Mouse (Mus musculus) urinary bladder, postnatal 4 days (tissue): ENCODE measurements around the gene Rem1.

Experiments
- DNase-seq, 2 experiments: peaks; one replicate each; pipeline ENCODE4 v3.0.0; 2021 to 2022; ENCODE audit warnings: low spot score in 2 of 2

The Rem1 gene

DNA sequence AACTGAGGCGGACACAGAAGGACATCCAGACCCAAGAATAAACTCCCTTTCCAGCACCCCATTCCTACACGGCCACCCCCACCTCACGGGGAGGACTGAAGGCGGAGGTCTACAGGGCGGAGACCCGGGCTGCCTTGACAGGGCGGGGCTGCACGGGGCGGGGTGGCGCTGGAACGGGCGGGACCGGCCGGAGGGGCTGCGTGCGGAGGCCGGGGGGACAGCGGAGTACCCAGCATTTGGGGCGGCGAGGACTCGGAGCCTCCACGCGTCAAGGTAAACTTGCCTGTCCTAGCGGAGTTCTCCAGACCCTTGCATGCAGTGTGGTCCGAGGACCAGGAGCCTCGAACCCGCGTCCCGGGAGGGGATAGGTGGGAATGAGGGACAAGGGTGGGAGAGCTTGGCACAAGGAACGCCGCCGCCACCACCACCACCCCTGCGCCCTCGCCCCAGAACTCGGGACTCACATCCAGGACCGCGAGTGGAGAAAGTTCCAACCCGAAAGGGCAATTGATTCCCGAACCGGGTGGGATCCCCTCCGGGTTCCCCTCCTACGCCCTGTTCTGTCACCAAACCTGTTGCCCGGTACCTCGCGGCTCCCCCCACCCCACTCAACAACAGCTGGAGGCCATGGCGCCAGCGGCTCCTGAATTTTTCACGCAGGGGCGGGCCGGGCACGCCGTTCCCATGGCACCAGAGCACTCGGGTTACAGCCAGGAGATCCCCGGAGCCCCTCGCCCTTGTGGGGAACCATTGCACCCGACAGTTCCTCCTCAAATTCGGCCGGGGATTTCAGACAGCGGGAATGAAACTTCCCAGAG lies at the start of gene Rem1:
Rem1 (plus strand) TSS at position 178 of the 818 bp plus-strand sequence.
- peak; percentile 59 to 62 for DNase-seq

GRCm38 (mm10) chr2:152580107-152580506 lies 46.6 kb upstream of the Rem1 start, which contains the start of gene Defb19:
Gene Defb19, minus strand, starts transcription at chr2:152580312.
- no peak for DNase-seq

DNA sequence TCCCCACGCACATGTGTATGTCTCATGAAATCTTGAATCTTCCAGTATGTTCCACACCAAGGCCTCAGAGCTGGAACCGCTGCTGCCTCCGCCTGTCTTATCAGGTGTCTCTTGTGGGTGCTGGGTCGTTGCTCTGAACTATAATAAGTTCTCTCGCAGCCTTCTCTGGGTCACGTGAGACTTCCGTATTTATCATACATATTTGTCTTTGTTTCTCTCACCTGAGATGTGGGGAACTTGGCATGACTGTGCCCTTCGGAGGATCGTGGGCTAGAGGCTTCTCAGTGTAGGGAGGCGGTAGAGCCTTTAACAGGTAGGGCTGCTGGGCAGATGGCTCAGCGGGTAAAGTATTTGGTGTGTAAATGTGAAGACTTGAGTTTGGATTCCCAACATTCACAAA lies 46.1 kb upstream of the Rem1 start:
- no peak for DNase-seq

DNA sequence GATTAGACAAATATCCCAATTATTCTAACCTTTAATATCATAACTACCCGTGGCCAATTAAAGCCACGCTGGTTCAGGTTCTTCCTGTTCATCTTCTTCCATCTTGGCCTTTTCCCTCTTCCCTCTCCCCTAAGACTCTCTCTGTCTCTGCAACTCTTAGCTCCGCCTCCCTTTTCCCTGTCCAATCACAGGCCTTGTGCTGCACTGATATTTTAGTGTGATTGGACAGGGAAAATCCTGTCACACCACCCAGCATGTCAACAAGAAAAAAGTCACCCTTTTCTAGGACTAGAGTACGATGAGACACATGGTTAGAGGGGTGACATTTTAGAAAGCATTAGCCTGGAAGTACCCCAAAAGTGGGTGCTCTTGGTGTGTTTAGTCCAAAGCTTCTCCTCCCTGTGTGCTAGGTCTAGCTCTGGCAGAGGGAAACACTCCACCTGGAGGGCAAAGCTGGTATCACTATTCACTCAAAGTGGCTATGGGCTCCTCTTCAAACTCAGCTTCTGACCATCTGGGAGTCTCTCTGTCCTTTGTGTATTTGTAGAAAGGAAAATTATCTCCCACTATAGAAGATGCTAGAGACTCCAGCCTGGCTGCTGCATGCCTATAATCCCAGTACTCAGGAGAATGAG lies 39.7 kb upstream of the Rem1 start:
- DNase-seq, result no peak

- no peak for DNase-seq
Observed at GRCm38 (mm10) chr2:152588450-152588849, 38.3 kb upstream of the Rem1 start.

GRCm38 (mm10) chr2:152589021-152589420 lies 37.7 kb upstream of the Rem1 start:
- DNase-seq, result no peak

GRCm38 (mm10) chr2:152599299-152599698 lies 27.5 kb upstream of the Rem1 start, which contains the start of gene Defb45:
Gene Defb45, minus strand, starts transcription at chr2:152599399.
- no peak for DNase-seq

DNA sequence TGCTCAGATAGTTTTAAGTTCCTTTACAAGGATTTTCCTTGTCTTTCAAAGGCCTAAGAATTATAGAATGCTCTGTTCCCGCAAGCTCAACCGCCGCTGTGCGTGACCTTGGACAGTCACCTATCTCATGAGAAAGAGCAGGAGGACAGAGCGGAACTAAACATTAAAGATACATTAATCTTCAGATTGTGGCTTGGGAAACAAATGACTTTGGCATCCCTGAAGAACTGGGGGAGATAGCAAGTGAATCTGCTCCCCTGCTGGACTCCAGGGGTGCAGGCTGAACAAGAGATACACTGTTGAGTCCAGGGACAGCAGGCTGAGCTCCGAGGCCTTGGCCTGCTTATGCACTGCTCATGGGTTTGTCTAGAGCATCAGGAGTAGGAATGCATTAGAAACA lies 26.7 kb upstream of the Rem1 start:
- no peak for DNase-seq

GRCm38 (mm10) chr2:152601275-152601960 lies 25.3 kb upstream of the Rem1 start:
- DNase-seq, result no peak

- DNase-seq, result peak in 1 of 2 experiments; percentile 45
Observed at GRCm38 (mm10) chr2:152604057-152604456, 22.7 kb upstream of the Rem1 start, which contains the start of gene Defb36. Gene Defb36, plus strand, starts transcription at chr2:152604327.

DNA sequence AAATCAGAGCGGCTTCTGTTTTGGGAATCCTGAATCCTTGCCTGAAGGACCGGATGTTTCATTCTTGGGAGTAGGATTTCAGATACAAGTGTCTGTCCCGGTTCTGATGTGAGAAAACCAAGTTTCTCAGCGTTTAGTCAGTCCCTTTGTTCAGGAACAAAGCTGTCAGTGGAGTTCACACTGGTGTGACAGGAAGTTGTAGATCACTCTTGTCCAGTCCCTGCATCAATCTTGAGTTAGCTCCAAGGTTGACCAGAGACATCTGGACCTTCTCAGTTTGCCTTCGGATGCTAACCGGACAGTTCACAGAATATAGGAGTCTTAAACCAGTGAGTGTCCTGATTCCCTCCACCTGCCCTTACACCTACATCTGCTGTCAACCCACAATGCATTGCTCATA lies 19.0 kb upstream of the Rem1 start:
- no peak for DNase-seq

DNA sequence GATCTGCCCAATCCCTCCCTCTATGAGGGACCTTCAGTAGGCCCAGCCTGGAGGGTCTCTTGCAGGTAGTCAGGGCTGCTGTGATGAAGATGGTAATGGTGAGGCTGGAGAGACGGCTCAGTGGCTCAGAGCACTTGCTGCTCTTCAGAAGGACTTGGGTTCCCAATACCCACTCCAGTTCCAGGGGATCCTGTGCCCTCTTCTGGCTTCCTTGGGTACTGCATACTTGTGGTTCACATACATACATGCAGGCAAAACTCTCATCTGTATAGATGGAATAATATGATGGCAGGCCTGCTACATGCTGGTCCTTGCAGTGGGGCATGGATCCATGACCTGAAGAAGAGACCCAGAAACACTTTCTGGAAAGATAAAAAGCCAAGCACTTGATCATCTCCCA lies 18.0 kb upstream of the Rem1 start:
- DNase-seq, result no peak

DNA sequence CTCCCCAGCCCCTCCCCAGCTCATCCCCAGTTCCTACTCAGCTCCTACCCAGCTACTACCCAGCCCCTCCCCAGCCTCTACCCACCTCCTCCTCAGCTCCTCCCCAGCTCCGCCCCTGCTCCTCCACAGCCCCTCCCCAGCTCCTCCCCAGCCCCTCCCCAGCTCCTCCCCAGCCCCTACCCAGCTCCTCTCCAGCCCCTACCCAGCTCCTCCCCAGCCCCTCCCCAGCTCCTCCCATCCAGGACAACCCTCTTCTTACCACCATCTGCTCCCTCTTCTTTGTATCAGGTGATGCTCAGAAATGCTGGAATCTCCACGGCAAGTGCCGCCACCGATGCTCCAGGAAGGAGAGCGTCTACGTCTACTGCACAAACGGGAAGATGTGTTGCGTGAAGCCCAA lies 14.6 kb upstream of the Rem1 start:
- DNase-seq, result no peak

DNA sequence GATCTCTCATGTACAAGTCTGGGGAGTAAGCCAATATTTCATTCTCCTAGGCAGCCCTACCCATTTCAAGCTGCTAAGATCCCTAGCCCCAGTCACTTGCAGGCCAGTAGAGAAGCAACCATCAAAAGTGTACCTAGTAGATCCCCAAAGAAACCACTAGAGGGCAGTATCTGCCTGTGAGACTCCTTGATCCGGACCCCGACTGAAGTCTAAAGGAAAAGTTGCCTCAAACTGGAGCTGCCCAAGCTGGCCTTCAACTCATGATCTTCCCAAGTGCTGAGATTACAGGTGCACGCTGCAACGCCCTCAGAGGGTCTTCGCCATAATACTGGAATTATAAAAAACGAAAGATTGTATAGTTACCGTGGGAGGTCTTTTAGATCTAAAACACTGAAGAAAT lies 11.2 kb upstream of the Rem1 start:
- no peak for DNase-seq

GRCm38 (mm10) chr2:152616470-152616869 lies 10.3 kb upstream of the Rem1 start:
- no peak for DNase-seq

DNA sequence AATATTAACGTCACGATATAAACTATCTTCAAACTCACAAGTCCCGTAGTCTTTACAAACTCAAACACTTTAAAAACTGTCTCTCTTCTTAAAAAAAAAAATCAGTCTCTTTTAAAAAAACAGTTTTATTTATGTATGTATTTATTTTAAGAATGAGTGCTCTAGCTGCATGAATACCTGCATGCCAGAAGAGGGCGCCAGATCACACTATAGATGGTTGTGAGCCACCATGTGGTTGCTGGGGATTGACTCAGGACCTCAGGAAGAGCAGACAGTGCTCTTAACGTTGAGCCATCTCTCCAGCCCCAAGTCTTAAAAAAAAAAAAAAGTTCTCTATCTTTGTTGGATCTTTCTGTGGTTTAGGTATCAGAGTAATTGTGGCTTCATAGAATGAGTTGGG lies 9.4 kb upstream of the Rem1 start:
- no peak for DNase-seq

DNA sequence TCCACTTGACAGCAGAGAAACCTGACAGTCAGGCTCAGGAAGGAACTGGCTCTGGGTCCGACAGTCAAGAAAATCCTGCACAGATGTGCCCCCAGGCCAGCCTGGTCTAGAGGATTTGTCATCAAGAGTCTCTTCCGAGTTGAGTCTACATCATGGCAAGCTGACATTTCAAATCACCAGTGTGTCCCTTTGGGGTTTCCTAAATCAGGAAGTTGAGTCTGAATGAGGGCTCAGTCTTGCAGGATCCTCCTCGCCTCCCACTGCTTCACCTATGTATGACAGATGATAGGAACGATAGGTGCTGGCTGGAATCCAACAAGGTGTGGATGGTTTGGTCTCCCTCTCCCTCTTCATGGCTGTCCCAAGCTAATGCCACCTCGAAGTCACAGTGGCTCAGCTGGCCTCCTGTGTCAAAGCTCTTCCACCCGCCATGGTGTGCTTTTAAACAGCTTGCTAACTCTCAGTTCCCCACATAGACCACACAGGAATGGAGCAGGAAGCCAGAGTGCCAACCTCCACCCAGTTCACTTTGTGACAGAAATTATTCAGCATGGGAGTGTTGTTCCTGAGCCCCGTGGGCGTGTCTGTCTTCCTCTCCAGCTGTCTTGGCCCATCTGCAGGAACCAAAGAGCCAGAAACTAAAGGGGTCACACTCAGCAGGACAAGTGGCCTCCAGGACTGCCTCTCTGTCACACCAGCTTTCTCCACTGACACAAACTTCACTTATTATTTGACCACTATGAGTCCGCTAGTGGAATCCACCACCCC lies 6.2 kb upstream of the Rem1 start:
- DNase-seq, result no peak

GRCm38 (mm10) chr2:152622151-152622550 lies 4.6 kb upstream of the Rem1 start:
- DNase-seq, result no peak

GRCm38 (mm10) chr2:152622953-152623352 lies 3.8 kb upstream of the Rem1 start, which contains the start of gene Defb25:
Gene Defb25, minus strand, starts transcription at chr2:152623053.
- DNase-seq, result no peak

DNA sequence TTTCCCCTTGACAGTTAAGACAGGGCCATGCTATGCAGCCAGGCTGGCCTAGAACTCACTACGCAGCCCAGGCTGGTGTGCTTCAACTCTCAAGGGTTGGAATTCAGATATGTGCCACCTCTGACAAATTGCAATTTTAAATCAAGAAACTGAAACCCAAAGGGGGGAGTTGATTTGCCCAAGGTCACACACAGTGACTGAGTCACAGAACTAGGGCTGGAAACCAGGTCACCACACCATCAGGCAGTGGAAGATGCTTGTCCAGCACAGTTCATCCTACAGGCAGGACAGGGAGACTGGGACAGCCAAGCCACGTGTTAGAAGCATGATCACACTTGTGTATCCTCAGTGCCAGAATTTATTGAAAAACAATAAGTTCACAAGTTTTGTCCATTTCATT lies 2.2 kb upstream of the Rem1 start:
- DNase-seq, result no peak

DNA sequence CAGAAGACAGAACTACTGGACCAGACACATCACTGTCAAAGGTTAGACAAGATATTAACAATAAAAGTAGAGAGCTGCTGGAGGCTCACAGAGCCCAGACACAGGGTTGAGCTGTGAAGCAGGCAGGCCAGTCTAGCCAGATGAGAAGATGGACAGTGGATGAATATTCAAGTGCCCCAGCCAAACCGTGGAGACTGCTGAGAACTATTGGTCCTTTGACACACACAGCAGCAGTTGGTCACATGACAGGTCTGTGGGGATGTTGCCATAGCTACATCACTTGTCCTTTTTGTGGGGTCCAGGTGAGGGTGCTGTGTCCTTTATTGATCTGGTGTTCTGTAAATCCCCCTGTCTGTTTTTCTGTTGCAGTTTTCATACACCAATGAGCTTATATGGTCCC lies 1.5 kb upstream of the Rem1 start:
- DNase-seq, result no peak

GRCm38 (mm10) chr2:152628066-152628465 lies 1.3 kb downstream of the Rem1 start:
- DNase-seq, result no peak
